Mouse (Mus musculus): Measurements from ENCODE around the gene Tedc2. TPM values are rescaled to one million over a fixed set of nuclear protein-coding genes. Genes with fewer than 3 reads are reported as not detected.

Gene Tedc2
- 10 to 100 TPM; 13.8 to 17.6 TPM for total RNA-seq (2021)
- long read RNA-seq, experiment 1, transcript Tedc2-201 (10 exons, 2,166 nt), result major isoform, 5 of 15 reads
- long read RNA-seq, experiment 1, partial matches to known transcripts, result 1 of 15 reads
- long read RNA-seq, experiment 1, other reads (novel, unspliced or antisense), result 6 of 15 reads
- long read RNA-seq, experiment 2, transcript Tedc2-201 (10 exons, 2,166 nt), result major isoform, 10 of 24 reads
- long read RNA-seq, experiment 2, partial matches to known transcripts, result 2 of 24 reads
- long read RNA-seq, experiment 2, other reads (novel, unspliced or antisense), result 10 of 24 reads

GRCm38 (mm10) chr17:24220435-24221411 is at the start of gene Tedc2:
TSS of gene Tedc2 (minus strand) at chr17:24220851.
- DNase-seq (ENCODE audit: low spot score in 2 of 2), result peak; percentile 73 to 88

- no peak for DNase-seq (ENCODE audit: low spot score in 2 of 2)
Measured at GRCm38 (mm10) chr17:24267133-24267532, 46.5 kb upstream of the Tedc2 start.

- no peak for DNase-seq (ENCODE audit: low spot score in 2 of 2)
Measured at GRCm38 (mm10) chr17:24264766-24265165, 44.1 kb upstream of the Tedc2 start.

GRCm38 (mm10) chr17:24260516-24260915 is 39.9 kb upstream of the Tedc2 start:
- no peak for DNase-seq (ENCODE audit: low spot score in 2 of 2)

- DNase-seq (ENCODE audit: low spot score in 2 of 2), result no peak
Measured at GRCm38 (mm10) chr17:24259702-24260101, 39.1 kb upstream of the Tedc2 start.

GRCm38 (mm10) chr17:24258981-24259380 is 38.3 kb upstream of the Tedc2 start:
- DNase-seq (ENCODE audit: low spot score in 2 of 2), result no peak

- no peak for DNase-seq (ENCODE audit: low spot score in 2 of 2)
Measured at GRCm38 (mm10) chr17:24252329-24252728, 31.7 kb upstream of the Tedc2 start.

- peak; percentile 87 to 93 for DNase-seq (ENCODE audit: low spot score in 2 of 2)
Measured at GRCm38 (mm10) chr17:24251320-24252069, 30.8 kb upstream of the Tedc2 start, which contains the start of gene Ccnf. TSS of gene Ccnf (minus strand) at chr17:24251484.

- DNase-seq (ENCODE audit: low spot score in 2 of 2), result no peak
Measured at GRCm38 (mm10) chr17:24250988-24251319, 30.3 kb upstream of the Tedc2 start.

GRCm38 (mm10) chr17:24248641-24249040 is 28.0 kb upstream of the Tedc2 start:
- no peak for DNase-seq (ENCODE audit: low spot score in 2 of 2)

GRCm38 (mm10) chr17:24244061-24244460 is 23.4 kb upstream of the Tedc2 start:
- no peak for DNase-seq (ENCODE audit: low spot score in 2 of 2)

GRCm38 (mm10) chr17:24243311-24243969 is 22.8 kb upstream of the Tedc2 start:
- peak in 1 of 2 experiments; percentile 35 for DNase-seq (ENCODE audit: low spot score in 2 of 2)

GRCm38 (mm10) chr17:24236921-24237320 is 16.3 kb upstream of the Tedc2 start:
- DNase-seq (ENCODE audit: low spot score in 2 of 2), result no peak

GRCm38 (mm10) chr17:24236479-24236878 is 15.8 kb upstream of the Tedc2 start:
- DNase-seq (ENCODE audit: low spot score in 2 of 2), result no peak

GRCm38 (mm10) chr17:24227941-24228340 is 7.3 kb upstream of the Tedc2 start:
- no peak for DNase-seq (ENCODE audit: low spot score in 2 of 2)

- no peak for DNase-seq (ENCODE audit: low spot score in 2 of 2)
Measured at GRCm38 (mm10) chr17:24226721-24227120, 6.1 kb upstream of the Tedc2 start.

GRCm38 (mm10) chr17:24225851-24226250 is 5.2 kb upstream of the Tedc2 start:
- DNase-seq (ENCODE audit: low spot score in 2 of 2), result no peak

GRCm38 (mm10) chr17:24224741-24225140 is 4.1 kb upstream of the Tedc2 start:
- no peak for DNase-seq (ENCODE audit: low spot score in 2 of 2)

- no peak for DNase-seq (ENCODE audit: low spot score in 2 of 2)
Measured at GRCm38 (mm10) chr17:24223513-24223912, 2.9 kb upstream of the Tedc2 start.

GRCm38 (mm10) chr17:24222653-24223052 is 2.0 kb upstream of the Tedc2 start:
- no peak for DNase-seq (ENCODE audit: low spot score in 2 of 2)

- no peak for DNase-seq (ENCODE audit: low spot score in 2 of 2)
Measured at GRCm38 (mm10) chr17:24216836-24217235, 3.8 kb downstream of the Tedc2 start.

All from adrenal gland, postnatal 4 days (tissue).